Mouse (Mus musculus): Measurements from ENCODE around the gene Bcl6b.

DNA sequence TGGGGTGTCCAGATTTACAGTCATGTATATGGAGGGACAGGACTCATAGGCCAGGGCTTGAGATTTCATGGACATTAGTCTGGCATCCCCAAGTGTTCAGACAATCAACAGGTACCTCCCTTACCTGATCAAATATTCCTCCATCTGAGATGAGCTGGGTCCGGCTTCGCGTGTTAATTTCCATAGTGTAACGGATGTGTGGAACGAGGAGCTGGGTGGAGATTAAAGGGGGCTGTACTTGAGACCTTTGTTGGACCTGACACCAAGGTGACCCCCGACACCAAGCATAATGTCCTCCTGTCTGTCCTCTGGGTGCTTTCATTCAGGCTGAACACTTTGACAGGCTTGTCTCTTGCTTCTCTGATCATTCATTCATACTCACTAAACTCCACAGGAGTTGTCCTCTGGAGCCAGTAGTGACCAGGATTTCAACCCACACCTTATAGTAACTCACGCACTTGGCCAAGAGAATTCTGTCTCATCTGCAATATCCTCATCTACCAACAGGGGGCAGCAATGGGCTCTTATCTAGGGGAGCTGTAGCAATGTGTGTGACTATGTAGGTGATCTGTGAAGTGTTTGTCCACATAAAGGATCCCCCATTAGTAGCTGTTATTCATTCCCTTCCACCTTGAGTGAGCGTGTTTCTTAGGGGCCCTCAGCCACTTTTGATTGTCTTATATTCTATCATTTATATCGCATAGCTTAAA is 17.7 kb upstream of the Bcl6b start:
- no peak for TF ChIP-seq EP300 (IDR thresholded peaks at IDR 0.05; ENCODE audit: low read depth)
- peak; percentile 89 for TF ChIP-seq CTCF (IDR thresholded peaks at IDR 0.05; ENCODE audit: low read depth)
